Mouse (Mus musculus) limb, embryonic 15.5 days (tissue): ENCODE measurements at regions not wholly inside any gene's neighbourhood (a gene's known extent, or its start where the extent isn't known, plus 50 kb on each side); places are given as distances from the start of the nearest gene placed in this dataset.

Experiments used
- ATAC-seq: fragments of 200-750 bp; cut with Nextera tagmentation; 2 replicates; pipeline ENCODE4 v1.8.0; 2017; ENCODE audit warnings: low read depth, moderate TSS enrichment; ENCODE audit not compliant: insufficient number of reproducible peaks, low FRiP score, low TSS enrichment
- H3K27ac ChIP-seq: fragments of 300-500 bp; sonication (generic); 2 replicates; pipeline ENCODE4 v1.5.1; 2015; ENCODE audit warnings: moderate library complexity, mild to moderate bottlenecking, inconsistent platforms
- H3K27me3 ChIP-seq: fragments of 300-500 bp; sonication (generic); 2 replicates; pipeline ENCODE4 v1.6.1; 2015; ENCODE audit warnings: inconsistent platforms
- H3K36me3 ChIP-seq: fragments of 300-500 bp; sonication (generic); 2 replicates; pipeline ENCODE4 v1.6.1; 2015; ENCODE audit warnings: inconsistent platforms
- H3K4me1 ChIP-seq: fragments of 300-500 bp; sonication (generic); 2 replicates; pipeline ENCODE4 v1.6.1; 2015; ENCODE audit warnings: inconsistent platforms
- H3K4me2 ChIP-seq: fragments of 300-500 bp; sonication (generic); 2 replicates; pipeline ENCODE4 v1.6.1; 2015; ENCODE audit warnings: mild to moderate bottlenecking, inconsistent platforms
- H3K4me3 ChIP-seq: fragments of 300-500 bp; sonication (generic); 2 replicates; pipeline ENCODE4 v1.5.1; 2015; ENCODE audit warnings: mild to moderate bottlenecking, inconsistent platforms
- H3K9ac ChIP-seq: fragments of 300-500 bp; sonication (generic); 2 replicates; pipeline ENCODE4 v1.6.1; 2015; ENCODE audit warnings: inconsistent platforms
- H3K9me3 ChIP-seq: fragments of 300-500 bp; sonication (generic); 2 replicates; pipeline ENCODE4 v1.6.1; 2016; ENCODE audit warnings: inconsistent platforms
- WGBS: fragments of 180-500 bp; shearing (Covaris S2); methylation state at CpG from one replicate; pipeline ENCODE4 v1.1.7; 2015; 5-methylcytosine and 5-hydroxymethylcytosine counted together

DNA sequence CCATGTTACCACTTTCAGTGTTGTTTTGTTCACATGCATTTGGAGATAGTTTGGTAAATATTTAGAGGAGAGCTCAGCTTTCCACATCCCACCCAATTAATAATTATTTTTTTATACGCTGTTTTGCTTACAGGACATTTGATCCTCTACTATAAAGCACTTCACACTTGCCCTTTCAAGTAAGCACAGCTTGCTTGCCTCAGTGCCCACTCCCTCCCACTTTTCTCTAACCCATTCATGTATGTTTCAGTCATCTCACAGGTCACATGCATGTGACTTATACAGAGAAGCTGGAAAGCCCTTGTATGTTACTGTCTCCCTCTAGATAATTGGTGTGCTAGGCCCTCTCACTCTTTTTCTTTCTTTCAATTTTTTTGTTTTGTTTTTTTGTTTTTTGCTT lies 252.0 kb downstream of the Tfec start:
- H3K9me3 ChIP-seq: no peaks in the 10 kb centered on the region
- 75% methylated on average over 1 of the region's 1 CpGs for WGBS
- no peak overlapping the region for H3K4me3 ChIP-seq
- no peak overlapping the region for H3K4me2 ChIP-seq
- no peak overlapping the region for H3K9ac ChIP-seq
- no peak for ATAC-seq
- H3K4me1 ChIP-seq: no peaks in the 10 kb centered on the region
- H3K27me3 ChIP-seq: no peaks in the 10 kb centered on the region
- H3K27ac ChIP-seq: no peak overlapping the region
- H3K36me3 ChIP-seq: no peaks in the 10 kb centered on the region

DNA sequence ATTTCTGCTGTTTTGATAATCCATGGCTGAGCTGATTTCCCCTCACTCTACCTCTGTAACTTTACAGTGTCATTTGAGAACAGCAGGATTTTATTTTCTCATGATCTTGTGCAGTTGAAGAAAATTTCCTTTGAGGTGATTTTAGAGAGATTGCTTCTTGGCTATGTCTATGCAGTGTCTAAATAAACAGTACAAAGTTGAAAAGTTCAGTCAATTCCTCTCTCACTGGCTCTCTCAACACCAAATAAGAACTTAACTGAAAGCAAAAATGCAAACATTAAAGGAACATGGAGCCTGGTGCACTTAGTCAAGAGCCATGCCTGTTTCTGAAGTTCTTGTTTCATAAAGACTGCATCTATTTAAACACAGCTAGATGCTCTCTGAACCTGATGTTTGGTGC lies 254.7 kb downstream of the Tfec start:
- no peaks in the 10 kb centered on the region for H3K4me1 ChIP-seq
- H3K27ac ChIP-seq: no peak overlapping the region
- no peak overlapping the region for H3K4me3 ChIP-seq
- no peak overlapping the region for H3K9ac ChIP-seq
- no peaks in the 10 kb centered on the region for H3K9me3 ChIP-seq
- no peaks in the 10 kb centered on the region for H3K36me3 ChIP-seq
- no peak overlapping the region for H3K4me2 ChIP-seq
- ATAC-seq: no peak
- no peaks in the 10 kb centered on the region for H3K27me3 ChIP-seq

DNA sequence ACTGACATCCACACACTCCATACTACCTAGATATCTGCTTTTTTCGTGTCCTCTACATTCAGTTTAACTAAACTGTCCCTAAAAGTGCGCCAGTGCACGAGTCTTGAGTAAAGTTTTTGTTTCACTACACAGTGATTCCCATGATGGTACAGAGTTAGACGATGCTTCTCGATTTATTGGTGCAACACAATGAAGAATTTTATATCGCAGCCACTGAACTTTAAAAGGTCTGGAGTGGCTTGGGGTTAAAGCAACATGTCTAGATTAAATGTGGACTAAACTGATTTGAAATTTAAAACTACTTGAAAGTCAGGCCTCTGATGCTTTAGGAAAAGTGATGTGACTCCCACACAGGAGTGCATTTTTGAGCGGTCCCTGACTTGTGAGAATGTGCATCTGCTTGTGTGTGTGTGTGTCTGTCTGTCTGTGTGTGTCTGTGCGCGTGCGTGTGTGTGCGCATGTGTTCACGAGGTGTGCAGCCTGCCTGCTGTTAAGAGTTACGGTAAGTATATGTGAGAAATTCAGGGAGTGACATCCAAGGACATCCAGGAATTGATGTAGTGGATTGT lies 261.4 kb downstream of the Tfec start:
- no peaks in the 10 kb centered on the region for H3K27me3 ChIP-seq
- no peaks in the 10 kb centered on the region for H3K36me3 ChIP-seq
- ATAC-seq: no peak
- no peaks in the 10 kb centered on the region for H3K9me3 ChIP-seq
- H3K27ac ChIP-seq: no peak overlapping the region
- no peak overlapping the region for H3K4me3 ChIP-seq
- H3K4me2 ChIP-seq: no peak overlapping the region
- 82% methylated on average over 13 of the region's 13 CpGs for WGBS
- H3K9ac ChIP-seq: no peak overlapping the region
- no peaks in the 10 kb centered on the region for H3K4me1 ChIP-seq

DNA sequence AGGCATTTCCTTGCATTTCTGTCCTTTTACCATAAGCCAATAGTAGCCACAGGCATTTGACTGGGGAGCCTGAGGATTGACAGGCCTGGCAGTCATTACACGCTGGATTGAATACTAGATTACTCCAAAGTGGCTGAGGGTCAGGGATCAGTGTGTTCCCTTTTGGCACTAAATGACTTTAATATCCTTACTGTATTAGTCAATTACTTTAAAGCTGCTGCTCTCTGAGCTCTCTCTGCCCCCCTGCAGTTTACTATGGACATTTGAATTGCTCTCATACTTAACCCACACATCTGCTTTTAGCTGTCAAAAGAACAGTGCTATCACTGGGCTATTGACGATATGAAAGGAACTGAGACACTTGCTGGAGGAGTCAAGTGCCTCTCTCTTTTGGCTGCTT lies 262.1 kb downstream of the Tfec start:
- Histone ChIP-seq H3K9me3 (no peaks in the 10 kb centered on the region), H3K4me1 (no peaks in the 10 kb centered on the region), H3K9ac (no peak overlapping the region), H3K36me3 (no peaks in the 10 kb centered on the region), H3K4me2 (no peak overlapping the region), H3K4me3 (no peak overlapping the region), H3K27me3 (no peaks in the 10 kb centered on the region), H3K27ac (no peak overlapping the region)
- WGBS: 56% methylated on average over 2 of the region's 2 CpGs
- no peak for ATAC-seq

DNA sequence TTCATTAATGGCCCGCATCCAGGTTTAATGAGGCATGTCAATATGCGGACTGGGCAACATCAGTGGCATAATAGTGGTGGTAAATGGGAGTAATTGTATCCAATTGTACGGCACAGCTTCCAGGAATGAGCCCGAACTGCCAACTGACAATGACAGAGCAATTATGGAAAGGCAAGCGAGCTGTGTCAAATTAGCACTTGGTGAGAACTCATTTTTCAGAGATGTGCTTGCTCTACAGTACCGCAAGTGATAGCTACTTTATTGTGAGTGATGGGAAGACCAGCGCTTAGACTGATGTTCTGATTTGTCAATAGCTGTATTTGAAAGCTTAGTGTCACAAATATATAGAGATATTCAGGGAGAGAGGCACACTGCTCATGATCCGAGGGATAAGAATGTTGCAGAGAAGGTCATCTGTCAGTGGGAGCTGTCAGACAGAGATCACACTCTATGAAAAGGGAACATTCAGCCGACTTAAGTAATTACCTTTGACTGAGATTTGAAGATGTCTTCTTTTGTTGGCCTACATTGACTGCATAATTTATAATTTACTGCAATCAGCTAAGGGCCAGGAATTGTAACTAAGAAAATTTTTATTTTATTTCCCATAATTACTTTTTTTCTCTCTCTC lies 290.7 kb downstream of the Tfec start:
- 60% methylated on average over 9 of the region's 9 CpGs for WGBS
- Histone ChIP-seq H3K9me3 (no peaks in the 10 kb centered on the region), H3K9ac (no peak overlapping the region), H3K4me3 (no peak overlapping the region), H3K4me2 (no peak overlapping the region), H3K27me3 (no peaks in the 10 kb centered on the region), H3K27ac (no peak overlapping the region), H3K4me1 (no peaks in the 10 kb centered on the region), H3K36me3 (no peaks in the 10 kb centered on the region)
- no peak for ATAC-seq

DNA sequence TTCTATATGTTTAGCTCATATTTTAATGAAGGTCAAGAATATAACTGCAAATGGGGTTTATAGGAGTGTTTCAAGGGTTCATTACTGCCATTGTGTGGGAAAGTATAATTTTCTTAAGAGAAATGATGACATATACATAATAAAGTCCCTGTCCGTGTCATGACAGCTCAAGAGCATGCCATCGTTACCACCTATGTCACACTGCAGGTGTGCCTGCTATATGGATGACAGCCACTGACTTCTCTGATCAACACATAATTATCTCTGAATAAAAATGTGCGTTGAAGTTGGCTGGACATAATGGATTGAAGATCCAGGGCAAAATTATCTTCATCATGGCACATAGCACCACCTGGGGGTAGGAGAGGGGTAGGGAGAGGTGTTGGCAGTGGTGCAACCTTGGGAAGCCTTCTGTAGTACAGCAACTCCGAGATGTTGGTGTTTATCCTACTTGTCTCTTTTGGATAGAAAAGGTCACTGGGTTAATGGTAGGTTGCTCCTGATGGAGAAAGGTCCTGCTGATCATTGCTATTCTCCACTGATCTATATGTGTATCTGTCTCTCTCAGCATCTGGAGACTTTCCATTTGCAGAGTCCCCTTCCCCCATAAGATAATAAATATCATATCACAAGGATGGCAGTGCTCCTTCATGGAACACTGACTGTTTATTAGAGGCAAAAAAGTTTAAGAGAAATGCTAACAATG lies 291.4 kb downstream of the Tfec start:
- Histone ChIP-seq H3K4me1 (no peaks in the 10 kb centered on the region), H3K4me2 (no peak overlapping the region), H3K27ac (no peak overlapping the region), H3K27me3 (no peaks in the 10 kb centered on the region), H3K4me3 (no peak overlapping the region), H3K9me3 (no peaks in the 10 kb centered on the region), H3K36me3 (no peaks in the 10 kb centered on the region), H3K9ac (no peak overlapping the region)
- WGBS: 71% methylated on average over 4 of the region's 4 CpGs
- ATAC-seq: no peak

DNA sequence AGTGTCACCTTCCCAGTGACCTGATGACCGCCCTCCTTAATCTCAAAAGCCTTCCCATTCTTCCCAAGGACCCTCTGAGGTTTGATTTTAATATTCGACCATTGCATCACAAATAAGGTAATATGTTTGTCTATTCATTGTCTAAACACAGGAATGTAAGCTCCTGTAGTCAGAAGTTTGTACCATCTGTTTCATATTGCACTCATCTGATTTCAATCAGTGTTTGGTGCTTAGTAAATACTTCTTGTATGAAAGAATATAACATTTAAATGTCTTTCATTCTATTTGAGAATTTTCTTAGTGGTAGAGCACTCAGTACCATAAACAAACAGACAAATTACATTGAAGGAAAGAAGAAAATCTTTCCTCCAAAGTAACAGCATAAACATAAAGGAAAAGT lies 305.8 kb downstream of the Tfec start:
- 68% methylated on average over 2 of the region's 2 CpGs for WGBS

DNA sequence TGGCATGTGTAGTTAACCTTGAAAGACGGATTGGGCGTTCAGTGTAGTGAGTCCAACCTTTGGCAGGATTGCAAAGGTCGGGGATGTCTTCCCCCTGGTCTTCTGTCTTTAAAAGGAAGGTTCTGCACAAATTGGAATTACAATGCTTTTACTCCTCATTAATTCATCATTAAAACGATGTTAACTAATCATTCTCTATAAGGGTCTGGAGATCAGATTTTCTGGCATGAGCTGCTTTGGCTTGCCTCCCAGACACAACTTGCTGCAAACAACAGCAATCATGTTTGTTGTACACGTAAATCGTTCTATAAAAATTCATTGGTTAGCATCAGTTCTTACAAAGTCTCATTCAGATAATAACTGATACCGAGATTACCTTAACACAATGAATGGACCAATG lies 315.9 kb downstream of the Tfec start:
- ATAC-seq: no peak
- Histone ChIP-seq H3K4me2 (no peak overlapping the region), H3K9me3 (no peaks in the 10 kb centered on the region), H3K27ac (no peak overlapping the region), H3K4me1 (no peaks in the 10 kb centered on the region), H3K4me3 (no peak overlapping the region), H3K9ac (no peak overlapping the region), H3K36me3 (no peaks in the 10 kb centered on the region), H3K27me3 (no peaks in the 10 kb centered on the region)
- 67% methylated on average over 7 of the region's 7 CpGs for WGBS

More for the DNA sequence above, 305.8 kb downstream of the Tfec start:
- H3K4me2 ChIP-seq: no peak overlapping the region
- no peaks in the 10 kb centered on the region for H3K4me1 ChIP-seq
- H3K9me3 ChIP-seq: no peaks in the 10 kb centered on the region
- no peaks in the 10 kb centered on the region for H3K27me3 ChIP-seq
- H3K9ac ChIP-seq: no peak overlapping the region
- no peak overlapping the region for H3K27ac ChIP-seq
- no peaks in the 10 kb centered on the region for H3K36me3 ChIP-seq
- no peak overlapping the region for H3K4me3 ChIP-seq
- no peak for ATAC-seq

DNA sequence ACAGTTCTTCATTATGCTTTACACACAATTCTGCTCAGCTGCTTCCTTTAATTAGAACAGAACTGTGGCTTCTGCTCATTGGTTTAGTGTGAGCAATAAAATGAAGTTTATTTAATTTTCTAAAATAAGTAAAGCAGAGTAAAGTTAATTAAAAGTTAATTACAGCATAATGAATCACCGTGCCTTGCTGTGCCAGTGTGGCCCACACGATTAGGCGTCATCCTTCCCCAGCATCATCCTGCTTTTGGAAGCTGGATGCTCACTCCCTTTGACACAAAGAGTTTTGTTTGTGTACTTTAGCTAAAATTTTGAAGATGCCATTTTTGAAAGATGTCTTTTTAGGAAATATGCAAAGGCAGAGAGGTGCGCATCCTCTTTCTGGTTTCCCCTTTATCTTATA lies 316.4 kb downstream of the Tfec start:
- WGBS: 67% methylated on average over 4 of the region's 4 CpGs
- Histone ChIP-seq H3K4me3 (no peak overlapping the region), H3K4me1 (no peaks in the 10 kb centered on the region), H3K4me2 (no peak overlapping the region), H3K36me3 (no peaks in the 10 kb centered on the region), H3K9me3 (no peaks in the 10 kb centered on the region), H3K9ac (no peak overlapping the region), H3K27ac (no peak overlapping the region), H3K27me3 (no peaks in the 10 kb centered on the region)
- no peak for ATAC-seq

DNA sequence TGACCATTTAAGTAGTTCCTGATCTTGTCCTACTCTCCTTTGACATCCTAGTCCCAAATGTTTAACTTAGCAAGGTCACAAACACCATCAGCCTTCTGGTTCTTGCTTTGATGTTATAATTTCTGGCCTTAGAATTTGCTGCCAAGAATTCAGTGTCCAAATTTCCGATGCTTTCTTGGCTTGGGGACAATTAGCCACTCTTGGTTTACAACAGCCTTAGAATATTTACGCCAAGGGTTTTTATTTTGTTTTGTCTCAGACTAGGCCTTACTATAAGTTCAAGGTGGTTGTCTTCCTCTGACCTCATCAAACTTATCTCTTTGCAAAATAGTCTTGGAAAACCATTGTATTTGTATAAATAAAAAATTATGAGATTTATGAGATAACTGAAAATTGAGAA lies 322.4 kb downstream of the Tfec start:
- ATAC-seq: no peak
- no peak overlapping the region for H3K9ac ChIP-seq
- no peak overlapping the region for H3K4me2 ChIP-seq
- H3K4me3 ChIP-seq: no peak overlapping the region
- H3K9me3 ChIP-seq: no peaks in the 10 kb centered on the region
- 68% methylated on average over 2 of the region's 2 CpGs for WGBS
- H3K27ac ChIP-seq: no peak overlapping the region
- no peaks in the 10 kb centered on the region for H3K27me3 ChIP-seq
- H3K4me1 ChIP-seq: peaks cover 3% of the 10 kb centered on the region; the same call in 1 of the 2 replicates
- no peaks in the 10 kb centered on the region for H3K36me3 ChIP-seq

DNA sequence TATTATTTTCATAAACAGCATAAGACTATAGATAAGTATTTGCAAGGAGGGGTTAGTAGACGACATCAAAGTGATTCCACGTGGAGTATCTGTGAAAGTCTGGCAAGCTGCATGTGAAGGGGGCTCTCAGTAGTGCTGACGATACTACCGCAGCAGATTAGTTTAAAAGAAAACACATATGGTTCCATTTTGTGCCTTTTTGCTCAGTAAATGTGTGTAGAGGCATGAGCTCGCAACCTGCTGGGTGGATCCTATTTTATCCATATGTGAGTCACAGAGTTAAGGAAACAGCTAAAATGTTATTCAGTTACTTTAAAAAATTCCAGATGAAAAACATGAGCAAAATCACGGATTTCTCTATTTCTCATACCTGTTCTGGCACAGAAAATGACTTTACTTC lies 325.4 kb downstream of the Tfec start:
- H3K9me3 ChIP-seq: no peaks in the 10 kb centered on the region
- H3K27ac ChIP-seq: no peak overlapping the region
- no peak overlapping the region for H3K9ac ChIP-seq
- H3K4me2 ChIP-seq: no peak overlapping the region
- H3K4me1 ChIP-seq: peaks cover 3% of the 10 kb centered on the region; the same call in 1 of the 2 replicates
- no peak for ATAC-seq
- no peaks in the 10 kb centered on the region for H3K36me3 ChIP-seq
- H3K27me3 ChIP-seq: no peaks in the 10 kb centered on the region
- no peak overlapping the region for H3K4me3 ChIP-seq
- 30% methylated on average over 6 of the region's 6 CpGs for WGBS

DNA sequence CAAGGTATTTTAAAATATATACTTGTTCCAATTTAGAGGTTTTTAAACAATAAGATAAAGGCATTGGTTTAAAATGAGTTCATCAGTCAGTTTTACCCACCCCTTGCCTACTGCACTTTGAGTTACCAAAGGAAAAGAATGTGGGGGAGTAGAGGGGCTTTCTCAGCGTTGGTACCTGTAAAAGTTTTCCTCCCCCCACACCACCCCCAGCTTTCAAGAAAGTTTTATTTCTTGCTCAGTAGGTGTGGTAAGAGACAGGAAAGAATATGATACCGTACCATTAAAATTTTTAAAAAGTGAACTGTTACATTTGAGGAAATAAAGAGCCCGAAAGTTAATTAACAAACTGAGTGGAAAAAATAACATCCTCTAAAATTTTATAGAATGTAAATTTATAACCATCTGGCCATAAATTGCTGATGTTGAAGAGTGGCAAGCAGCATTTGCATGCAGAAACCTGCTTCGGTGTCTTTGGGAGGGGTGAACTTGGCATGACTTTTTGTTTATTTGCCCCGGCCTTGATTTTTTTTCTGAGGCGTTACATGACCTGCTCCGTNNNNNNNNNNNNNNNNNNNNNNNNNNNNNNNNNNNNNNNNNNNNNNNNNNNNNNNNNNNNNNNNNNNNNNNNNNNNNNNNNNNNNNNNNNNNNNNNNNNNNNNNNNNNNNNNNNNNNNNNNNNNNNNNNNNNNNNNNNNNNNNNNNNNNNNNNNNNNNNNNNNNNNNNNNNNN lies 346.1 kb downstream of the Tfec start:
- Histone ChIP-seq H3K27ac (peak overlapping the region; percentile 65), H3K4me1 (peaks cover 17% of the 10 kb centered on the region; the same call in 1 of the 2 replicates), H3K9me3 (no peaks in the 10 kb centered on the region), H3K4me2 (no peak overlapping the region), H3K9ac (no peak overlapping the region), H3K36me3 (no peaks in the 10 kb centered on the region), H3K27me3 (no peaks in the 10 kb centered on the region), H3K4me3 (no peak overlapping the region)
- ATAC-seq: peak; percentile 75
- WGBS: 15% methylated on average over 7 of the region's 7 CpGs
